Mouse (Mus musculus) embryonic fibroblast, embryonic 13.5 days (primary cell): Measurements from ENCODE around the gene Zfp13.

Experiments
- CTCF ChIP-seq: IDR thresholded peaks from 2 replicates; pipeline ENCODE4 v1.5.1; 2011; ENCODE audit warnings: mild to moderate bottlenecking, control low read depth, low read length, moderate library complexity, borderline replicate concordance; ENCODE audit not compliant: insufficient read depth
- POLR2A ChIP-seq: IDR thresholded peaks from 2 replicates; pipeline ENCODE4 v1.6.1; 2011; ENCODE audit warnings: low read depth, mild to moderate bottlenecking, control low read depth, low read length, moderate library complexity

- TF ChIP-seq CTCF (no peak), POLR2A (no peak)
Observed at GRCm38 (mm10) chr17:23547681-23548443, 51.4 kb downstream of the Zfp13 start.
